Mouse (Mus musculus) kidney, embryonic 14.5 days (tissue): ENCODE results near the gene Emc9. TPM values are rescaled to one million over a fixed set of nuclear protein-coding genes. Genes with fewer than 3 reads are reported as not detected.

ENCODE experiments used
- ATAC-seq: fragments of 200-750 bp; cut with Nextera tagmentation; 2 replicates; pipeline ENCODE4 v1.8.0; 2017; ENCODE audit warnings: moderate number of reproducible peaks, mild to moderate bottlenecking, moderate TSS enrichment, moderate library complexity; ENCODE audit not compliant: low FRiP score, low TSS enrichment
- H3K27ac ChIP-seq: fragments of 300-500 bp; sonication (generic); 2 replicates; pipeline ENCODE4 v1.5.1; 2014; ENCODE audit warnings: low read depth, mild to moderate bottlenecking, low read length, moderate library complexity, mixed read lengths
- H3K27me3 ChIP-seq: fragments of 300-500 bp; sonication (generic); 2 replicates; pipeline ENCODE4 v1.6.1; 2014; ENCODE audit warnings: mild to moderate bottlenecking, low read length; ENCODE audit not compliant: control insufficient read depth, insufficient read depth
- H3K36me3 ChIP-seq: fragments of 300-500 bp; sonication (generic); 2 replicates; pipeline ENCODE4 v1.6.1; 2014; ENCODE audit warnings: low read length, mixed read lengths; ENCODE audit not compliant: control insufficient read depth, insufficient read depth
- H3K4me1 ChIP-seq: fragments of 300-500 bp; sonication (generic); 2 replicates; pipeline ENCODE4 v1.6.1; 2014; ENCODE audit warnings: low read length, mixed read lengths; ENCODE audit not compliant: control insufficient read depth, insufficient read depth
- H3K4me2 ChIP-seq: fragments of 300-500 bp; sonication (generic); replicated peaks from 2 replicates; pipeline ENCODE4 v1.6.1; 2014; ENCODE audit warnings: low read depth, mild to moderate bottlenecking, low read length
- H3K4me3 ChIP-seq: fragments of 300-500 bp; sonication (generic); 2 replicates; pipeline ENCODE4 v1.5.1; 2014; ENCODE audit warnings: mild to moderate bottlenecking, low read length
- H3K9ac ChIP-seq: fragments of 300-500 bp; sonication (generic); 2 replicates; pipeline ENCODE4 v1.6.1; 2014; ENCODE audit warnings: low read depth, mild to moderate bottlenecking, low read length, moderate library complexity
- H3K9me3 ChIP-seq: fragments of 300-500 bp; sonication (generic); 2 replicates; pipeline ENCODE4 v1.6.1; 2016; ENCODE audit warnings: low read length; ENCODE audit not compliant: control insufficient read depth
- WGBS: fragments of 180-500 bp; shearing (Covaris S2); extraction: QIAGEN DNeasy Blood & Tissue Kit; methylation state at CpG from one replicate; pipeline ENCODE4 v1.1.7; 2014; 5-methylcytosine and 5-hydroxymethylcytosine counted together
- polyA plus RNA-seq: library from polyadenylated mRNA; unstranded; fragments of >200 nt; fragmentation: Nextera tagmentation; extraction: Ambion mirVana; gene quantifications from 2 replicates; pipeline ENCODE4 v1.2.1, GENCODE M21; 2014

Gene Emc9
- polyA plus RNA-seq, 1 experiment from 2014 or later = 5.6 TPM

DNA sequence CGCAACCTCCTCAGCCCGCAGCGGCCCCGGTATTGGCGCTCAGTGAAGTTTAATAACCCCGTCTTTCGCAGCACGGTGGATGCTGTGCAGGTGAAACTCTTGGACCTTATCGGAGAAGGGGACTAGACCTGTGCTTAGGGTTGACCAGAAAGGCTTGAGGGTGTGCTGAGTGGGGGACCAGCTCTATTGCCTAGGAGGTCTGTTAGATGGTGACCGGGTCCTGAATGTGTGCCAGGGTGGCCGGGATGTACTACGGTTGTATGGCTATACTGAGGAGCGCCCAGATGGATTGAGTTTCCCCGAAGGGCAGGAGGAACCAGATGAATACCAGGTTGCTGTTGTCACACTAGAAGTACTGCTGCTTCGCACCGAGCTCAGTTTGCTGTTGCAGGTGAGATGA is 7.1 kb upstream of the Emc9 start:
- Histone ChIP-seq H3K36me3 (peaks cover 37% of the 10 kb centered on the region), H3K27ac (peak overlapping the region; percentile 95; the same call in 1 of the 2 replicates), H3K9ac (peak overlapping the region; percentile 80), H3K4me2 (peak overlapping the region; percentile 89), H3K4me1 (peaks cover 17% of the 10 kb centered on the region), H3K4me3 (peak overlapping the region; percentile 96), H3K27me3 (no peaks in the 10 kb centered on the region), H3K9me3 (no peaks in the 10 kb centered on the region)
- no peak for ATAC-seq
- 3% methylated on average over 16 of the region's 16 CpGs for WGBS

GRCm38 (mm10) chr14:55591331-55591891 is 6.3 kb upstream of the Emc9 start, which contains the start of gene Rnf31:
Gene Rnf31, plus strand, starts transcription at chr14:55591708.
- peak within 1 kb of the TSS; percentile 95 for H3K27ac ChIP-seq
- peaks cover 32% of the 10 kb centered on the region for H3K36me3 ChIP-seq
- peaks cover 17% of the 10 kb centered on the region for H3K4me1 ChIP-seq
- H3K9ac ChIP-seq = peak within 1 kb of the TSS; percentile 80
- H3K9me3 ChIP-seq = no peaks in the 10 kb centered on the region
- ATAC-seq = peak; percentile 90
- H3K4me3 ChIP-seq = peak within 1 kb of the TSS; percentile 96
- peak within 1 kb of the TSS; percentile 89 for H3K4me2 ChIP-seq
- no peaks in the 10 kb centered on the region for H3K27me3 ChIP-seq
- WGBS = under 1% methylated on average over 33 of the region's 33 CpGs

- Histone ChIP-seq H3K27me3 (no peaks in the 10 kb centered on the region), H3K9me3 (no peaks in the 10 kb centered on the region), H3K36me3 (peaks cover 26% of the 10 kb centered on the region), H3K27ac (peak within 1 kb of the TSS; percentile 95), H3K4me1 (peaks cover 17% of the 10 kb centered on the region), H3K4me3 (peak within 1 kb of the TSS; percentile 96), H3K4me2 (peak within 1 kb of the TSS; percentile 89), H3K9ac (peak within 1 kb of the TSS; percentile 80)
- under 1% methylated on average over 22 of the region's 22 CpGs for WGBS
- ATAC-seq = peak; percentile 97
Observed at GRCm38 (mm10) chr14:55590748-55591330, 5.7 kb upstream of the Emc9 start, which contains the start of gene Psme2. Gene Psme2, minus strand, starts transcription at chr14:55591113.

GRCm38 (mm10) chr14:55589771-55590448 is 4.8 kb upstream of the Emc9 start:
- peaks cover 17% of the 10 kb centered on the region for H3K36me3 ChIP-seq
- WGBS = 82% methylated on average over 11 of the region's 11 CpGs
- H3K9ac ChIP-seq = peak overlapping the region; percentile 75; the same call in 1 of the 2 replicates
- no peaks in the 10 kb centered on the region for H3K9me3 ChIP-seq
- peaks cover 17% of the 10 kb centered on the region for H3K4me1 ChIP-seq
- peak overlapping the region; percentile 96 for H3K4me3 ChIP-seq
- H3K4me2 ChIP-seq = peak overlapping the region; percentile 89
- H3K27ac ChIP-seq = peak overlapping the region; percentile 71; the same call in 1 of the 2 replicates
- no peaks in the 10 kb centered on the region for H3K27me3 ChIP-seq
- ATAC-seq = no peak

DNA sequence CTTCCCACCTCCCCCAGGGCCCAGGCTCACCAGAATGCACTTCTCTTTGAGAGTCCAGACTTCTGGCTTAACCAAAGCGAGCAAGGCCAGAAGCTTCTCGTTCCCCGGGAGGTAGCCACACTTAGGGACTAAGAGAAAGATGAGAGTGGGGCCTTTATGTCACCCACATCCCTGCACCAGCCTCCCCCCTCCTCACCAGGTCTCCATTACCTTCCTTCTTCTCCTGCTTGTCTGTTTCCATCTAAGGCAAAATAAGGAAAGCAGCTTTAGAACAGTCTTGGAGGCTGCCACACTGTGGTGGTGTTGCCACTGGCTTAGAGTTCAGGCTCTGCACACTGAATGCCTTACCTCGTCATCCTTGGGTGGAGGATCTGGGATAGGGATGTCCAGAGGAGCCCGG is 4.2 kb upstream of the Emc9 start:
- H3K4me1 ChIP-seq = peaks cover 17% of the 10 kb centered on the region
- no peaks in the 10 kb centered on the region for H3K27me3 ChIP-seq
- WGBS = 94% methylated on average over 5 of the region's 5 CpGs
- no peak overlapping the region for H3K9ac ChIP-seq
- no peak overlapping the region for H3K27ac ChIP-seq
- H3K4me2 ChIP-seq = no peak overlapping the region
- no peak for ATAC-seq
- no peak overlapping the region for H3K4me3 ChIP-seq
- H3K9me3 ChIP-seq = no peaks in the 10 kb centered on the region
- H3K36me3 ChIP-seq = peaks cover 11% of the 10 kb centered on the region

DNA sequence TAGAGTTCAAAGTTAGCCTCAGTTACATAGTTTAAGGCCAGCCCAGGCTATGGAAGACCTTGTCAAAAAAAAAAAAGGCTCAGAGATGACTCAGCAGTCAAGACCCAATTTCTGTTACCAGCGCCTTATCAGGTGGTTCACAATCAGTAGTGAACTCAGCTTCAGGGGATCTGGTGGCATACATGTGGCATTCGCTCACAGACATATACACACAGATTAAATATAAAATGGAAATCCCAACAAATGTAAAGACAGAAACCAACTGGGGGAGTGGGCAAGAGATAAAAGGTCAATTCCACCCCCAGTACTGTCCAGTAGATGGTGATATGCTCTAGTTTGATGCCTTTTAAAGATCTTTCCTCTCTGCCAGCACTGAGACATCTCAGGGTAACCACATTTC is 1.0 kb upstream of the Emc9 start:
- Histone ChIP-seq H3K36me3 (peaks cover 14% of the 10 kb centered on the region; the same call in 1 of the 2 replicates), H3K4me3 (no peak overlapping the region), H3K9me3 (no peaks in the 10 kb centered on the region), H3K9ac (no peak overlapping the region), H3K4me1 (peaks cover 7% of the 10 kb centered on the region; the same call in 1 of the 2 replicates), H3K27ac (no peak overlapping the region), H3K4me2 (no peak overlapping the region), H3K27me3 (no peaks in the 10 kb centered on the region)
- ATAC-seq = no peak
- 90% methylated on average over 2 of the region's 2 CpGs for WGBS

- no peak for ATAC-seq
- Histone ChIP-seq H3K27me3 (no peaks in the 10 kb centered on the region), H3K27ac (no peak overlapping the region), H3K4me2 (peak overlapping the region; percentile 80; the same call in 1 of the 2 replicates), H3K4me1 (peaks cover 7% of the 10 kb centered on the region; the same call in 1 of the 2 replicates), H3K36me3 (peaks cover 19% of the 10 kb centered on the region; the same call in 1 of the 2 replicates), H3K4me3 (no peak overlapping the region), H3K9me3 (no peaks in the 10 kb centered on the region), H3K9ac (no peak overlapping the region)
- 60% methylated on average over 6 of the region's 6 CpGs for WGBS
Observed at GRCm38 (mm10) chr14:55585566-55585960, 461 bp upstream of the Emc9 start.

GRCm38 (mm10) chr14:55584303-55584701 is 800 bp downstream of the Emc9 start:
- WGBS = 40% methylated on average over 5 of the region's 5 CpGs
- H3K9ac ChIP-seq = no peak overlapping the region
- no peak overlapping the region for H3K27ac ChIP-seq

More at GRCm38 (mm10) chr14:55584303-55584701, 800 bp downstream of the Emc9 start:
- H3K4me2 ChIP-seq = peak overlapping the region; percentile 80
- peak overlapping the region; percentile 46 for H3K4me3 ChIP-seq
- peaks cover 21% of the 10 kb centered on the region; the same call in 1 of the 2 replicates for H3K36me3 ChIP-seq
- H3K9me3 ChIP-seq = no peaks in the 10 kb centered on the region
- ATAC-seq = no peak
- no peaks in the 10 kb centered on the region for H3K4me1 ChIP-seq
- H3K27me3 ChIP-seq = no peaks in the 10 kb centered on the region
